Mouse (Mus musculus): ENCODE measurements around the gene Eps8. TPM values are rescaled to one million over a fixed set of nuclear protein-coding genes. Genes with fewer than 3 reads are reported as not detected.

Gene Eps8
- total RNA-seq, 1 experiment, result 17.0 TPM

- H3K9me3 ChIP-seq (ENCODE audit: control insufficient read depth, insufficient read depth, low read depth, low read length), result no peaks in the 10 kb centered on the region
- H3K36me3 ChIP-seq (ENCODE audit: control insufficient read depth, insufficient read depth, low read length, poor library complexity, severe bottlenecking), result no peaks in the 10 kb centered on the region
Observed at GRCm38 (mm10) chr6:137699434-137699833, 44.8 kb upstream of the Eps8 start.

GRCm38 (mm10) chr6:137696445-137697204 lies 41.9 kb upstream of the Eps8 start:
- Histone ChIP-seq H3K9me3 (ENCODE audit: control insufficient read depth, insufficient read depth, low read depth, low read length) (no peaks in the 10 kb centered on the region), H3K27ac (ENCODE audit: insufficient read depth, low read depth, low read length, poor library complexity, severe bottlenecking) (no peak overlapping the region)
- no peak for DNase-seq (ENCODE audit: low read depth, low spot score)

More at GRCm38 (mm10) chr6:137699434-137699833, 44.8 kb upstream of the Eps8 start:
- DNase-seq (ENCODE audit: low read depth, low spot score), result no peak
- TF ChIP-seq ZNF384 (IDR thresholded peaks at IDR 0.05; ENCODE audit: low read depth, low read length) (no peak), CHD2 (IDR thresholded peaks at IDR 0.05; ENCODE audit: low read depth, low read length) (no peak), ZC3H11A (IDR thresholded peaks at IDR 0.05; ENCODE audit: borderline replicate concordance, low read depth, low read length) (no peak), HCFC1 (IDR thresholded peaks at IDR 0.05; ENCODE audit: borderline replicate concordance, insufficient read depth, low read length) (no peak), MAFK (IDR thresholded peaks at IDR 0.05; ENCODE audit: insufficient read depth, low read depth, low read length) (no peak)
- H3K4me1 ChIP-seq (ENCODE audit: control insufficient read depth in 2 of 2, insufficient read depth in 2 of 2, low read length in 2 of 2, poor library complexity in 1 of 2), result no peaks in the 10 kb centered on the region
- no peak overlapping the region for H3K9ac ChIP-seq (ENCODE audit: insufficient read depth, low read depth, low read length, poor library complexity, severe bottlenecking)
- H3K27ac ChIP-seq (ENCODE audit: insufficient read depth, low read depth, low read length, poor library complexity, severe bottlenecking), result no peak overlapping the region
- H3K4me3 ChIP-seq (ENCODE audit: insufficient read depth in 1 of 2, low read depth in 1 of 2, low read length in 2 of 2, poor library complexity in 1 of 2, severe bottlenecking in 1 of 2), result no peak overlapping the region
- in situ Hi-C loops (cut with MboI; ENCODE audit: low sequenced_read_pairs in 2 of 2, unreplicated experiment in 2 of 2), result no loop called here

DNA sequence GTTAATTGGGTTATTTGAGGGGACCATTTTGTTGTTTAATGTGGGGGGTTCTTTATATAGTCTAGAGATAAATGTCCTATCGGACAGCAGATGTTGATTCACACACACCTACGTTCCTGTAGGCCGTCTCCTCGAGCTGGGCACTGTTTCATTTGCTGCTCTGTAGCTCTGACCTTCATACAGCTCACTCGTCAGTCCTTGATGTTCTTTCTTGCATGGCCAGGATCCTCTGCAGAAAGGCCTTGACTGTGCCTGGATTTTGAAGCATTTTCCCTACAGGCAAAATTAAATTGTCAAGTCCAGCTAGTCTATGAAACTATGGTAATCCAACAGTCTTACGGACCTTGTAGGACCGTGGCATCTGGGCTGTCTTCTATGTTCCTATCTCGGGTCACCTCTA lies 40.4 kb upstream of the Eps8 start:
- H3K27ac ChIP-seq (ENCODE audit: insufficient read depth, low read depth, low read length, poor library complexity, severe bottlenecking), result no peak overlapping the region
- H3K4me1 ChIP-seq (ENCODE audit: control insufficient read depth in 2 of 2, insufficient read depth in 2 of 2, low read length in 2 of 2, poor library complexity in 1 of 2), result no peaks in the 10 kb centered on the region
- TF ChIP-seq MAFK (IDR thresholded peaks at IDR 0.05; ENCODE audit: insufficient read depth, low read depth, low read length), result no peak
- TF ChIP-seq ZC3H11A (IDR thresholded peaks at IDR 0.05; ENCODE audit: borderline replicate concordance, low read depth, low read length), result no peak
- in situ Hi-C loops (cut with MboI; ENCODE audit: low sequenced_read_pairs in 2 of 2, unreplicated experiment in 2 of 2), result no loop called here
- H3K4me3 ChIP-seq (ENCODE audit: insufficient read depth in 1 of 2, low read depth in 1 of 2, low read length in 2 of 2, poor library complexity in 1 of 2, severe bottlenecking in 1 of 2), result no peak overlapping the region
- no peak overlapping the region for H3K9ac ChIP-seq (ENCODE audit: insufficient read depth, low read depth, low read length, poor library complexity, severe bottlenecking)
- DNase-seq (ENCODE audit: low read depth, low spot score), result no peak
- H3K36me3 ChIP-seq (ENCODE audit: control insufficient read depth, insufficient read depth, low read length, poor library complexity, severe bottlenecking), result no peaks in the 10 kb centered on the region
- no peaks in the 10 kb centered on the region for H3K9me3 ChIP-seq (ENCODE audit: control insufficient read depth, insufficient read depth, low read depth, low read length)

More at GRCm38 (mm10) chr6:137696445-137697204, 41.9 kb upstream of the Eps8 start:
- TF ChIP-seq HCFC1 (IDR thresholded peaks at IDR 0.05; ENCODE audit: borderline replicate concordance, insufficient read depth, low read length), result no peak
- TF ChIP-seq ZC3H11A (IDR thresholded peaks at IDR 0.05; ENCODE audit: borderline replicate concordance, low read depth, low read length), result no peak
- no peak for TF ChIP-seq CHD2 (IDR thresholded peaks at IDR 0.05; ENCODE audit: low read depth, low read length)
- TF ChIP-seq MAFK (IDR thresholded peaks at IDR 0.05; ENCODE audit: insufficient read depth, low read depth, low read length), result no peak
- TF ChIP-seq ZNF384 (IDR thresholded peaks at IDR 0.05; ENCODE audit: low read depth, low read length), result no peak
- no peak overlapping the region for H3K9ac ChIP-seq (ENCODE audit: insufficient read depth, low read depth, low read length, poor library complexity, severe bottlenecking)
- no peaks in the 10 kb centered on the region for H3K4me1 ChIP-seq (ENCODE audit: control insufficient read depth in 2 of 2, insufficient read depth in 2 of 2, low read length in 2 of 2, poor library complexity in 1 of 2)
- no peaks in the 10 kb centered on the region for H3K36me3 ChIP-seq (ENCODE audit: control insufficient read depth, insufficient read depth, low read length, poor library complexity, severe bottlenecking)
- in situ Hi-C loops (cut with MboI; ENCODE audit: low sequenced_read_pairs in 2 of 2, unreplicated experiment in 2 of 2), result no loop called here
- H3K4me3 ChIP-seq (ENCODE audit: insufficient read depth in 1 of 2, low read depth in 1 of 2, low read length in 2 of 2, poor library complexity in 1 of 2, severe bottlenecking in 1 of 2), result no peak overlapping the region

DNA sequence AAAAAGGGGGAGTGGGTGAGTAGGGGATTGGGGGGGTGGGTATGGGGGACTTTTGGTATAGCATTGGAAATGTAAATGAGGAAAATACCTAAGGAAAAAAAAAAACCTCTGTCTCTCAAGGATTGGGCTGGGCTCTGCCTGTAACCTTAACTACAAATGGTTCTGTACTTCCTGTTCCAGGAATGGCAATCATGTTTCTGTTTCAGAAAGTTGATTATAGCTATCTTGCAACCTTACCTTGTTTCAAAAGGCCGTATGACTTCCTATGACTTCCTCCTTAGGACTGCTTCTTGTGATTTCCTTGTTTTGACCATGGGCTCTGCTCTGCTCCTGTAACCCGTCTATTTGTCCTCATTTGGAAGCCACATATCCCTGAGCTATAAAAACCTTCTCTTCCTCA lies 39.6 kb upstream of the Eps8 start:
- no peaks in the 10 kb centered on the region for H3K4me1 ChIP-seq (ENCODE audit: control insufficient read depth in 2 of 2, insufficient read depth in 2 of 2, low read length in 2 of 2, poor library complexity in 1 of 2)
- DNase-seq (ENCODE audit: low read depth, low spot score), result no peak
- no peaks in the 10 kb centered on the region for H3K9me3 ChIP-seq (ENCODE audit: control insufficient read depth, insufficient read depth, low read depth, low read length)
- H3K27ac ChIP-seq (ENCODE audit: insufficient read depth, low read depth, low read length, poor library complexity, severe bottlenecking), result no peak overlapping the region
- TF ChIP-seq MAFK (IDR thresholded peaks at IDR 0.05; ENCODE audit: insufficient read depth, low read depth, low read length) (no peak), ZC3H11A (IDR thresholded peaks at IDR 0.05; ENCODE audit: borderline replicate concordance, low read depth, low read length) (no peak), HCFC1 (IDR thresholded peaks at IDR 0.05; ENCODE audit: borderline replicate concordance, insufficient read depth, low read length) (no peak), ZNF384 (IDR thresholded peaks at IDR 0.05; ENCODE audit: low read depth, low read length) (no peak), CHD2 (IDR thresholded peaks at IDR 0.05; ENCODE audit: low read depth, low read length) (no peak)
- no peak overlapping the region for H3K4me3 ChIP-seq (ENCODE audit: insufficient read depth in 1 of 2, low read depth in 1 of 2, low read length in 2 of 2, poor library complexity in 1 of 2, severe bottlenecking in 1 of 2)
- in situ Hi-C loops (cut with MboI; ENCODE audit: low sequenced_read_pairs in 2 of 2, unreplicated experiment in 2 of 2), result no loop called here
- no peaks in the 10 kb centered on the region for H3K36me3 ChIP-seq (ENCODE audit: control insufficient read depth, insufficient read depth, low read length, poor library complexity, severe bottlenecking)
- H3K9ac ChIP-seq (ENCODE audit: insufficient read depth, low read depth, low read length, poor library complexity, severe bottlenecking), result no peak overlapping the region

Measured in ES-E14 (cell line).